Mouse (Mus musculus) heart, embryonic 12.5 days (tissue): Measurements from ENCODE around the gene Impad1. TPM values are rescaled to one million over a fixed set of nuclear protein-coding genes. Genes with fewer than 3 reads are reported as not detected.

Source experiments
- ATAC-seq: fragments of 200-750 bp; cut with Nextera tagmentation; 2 replicates; pipeline ENCODE4 v1.8.0; 2017; ENCODE audit warnings: moderate TSS enrichment, moderate library complexity; ENCODE audit not compliant: insufficient number of reproducible peaks, low FRiP score
- H3K27ac ChIP-seq: fragments of 300-500 bp; sonication (generic); 2 replicates; pipeline ENCODE4 v1.5.1; 2016; ENCODE audit warnings: mild to moderate bottlenecking, moderate library complexity; ENCODE audit not compliant: poor library complexity, severe bottlenecking
- H3K27me3 ChIP-seq: fragments of 300-500 bp; sonication (generic); replicated peaks from 2 replicates; pipeline ENCODE4 v1.6.1; 2016; ENCODE audit warnings: mild to moderate bottlenecking, moderate library complexity
- H3K36me3 ChIP-seq: fragments of 300-500 bp; sonication (generic); 2 replicates; pipeline ENCODE4 v1.6.1; 2016; ENCODE audit warnings: mild to moderate bottlenecking, moderate library complexity
- H3K4me1 ChIP-seq: fragments of 300-500 bp; sonication (generic); replicated peaks from 2 replicates; pipeline ENCODE4 v1.6.1; 2016; ENCODE audit warnings: mild to moderate bottlenecking
- H3K4me2 ChIP-seq: fragments of 300-500 bp; sonication (generic); 2 replicates; pipeline ENCODE4 v1.6.1; 2016; ENCODE audit warnings: mild to moderate bottlenecking, moderate library complexity
- H3K4me3 ChIP-seq: fragments of 300-500 bp; sonication (generic); 2 replicates; pipeline ENCODE4 v1.5.1; 2016; ENCODE audit warnings: mild to moderate bottlenecking
- H3K9ac ChIP-seq: fragments of 300-500 bp; sonication (generic); 2 replicates; pipeline ENCODE4 v1.6.1; 2016; ENCODE audit warnings: mild to moderate bottlenecking, moderate library complexity
- H3K9me3 ChIP-seq: fragments of 300-500 bp; sonication (generic); replicated peaks from 2 replicates; pipeline ENCODE4 v1.6.1; 2016; ENCODE audit warnings: mild to moderate bottlenecking, moderate library complexity
- WGBS: fragments of 180-500 bp; shearing (Covaris S2); methylation state at CpG from one replicate; pipeline ENCODE4 v1.1.7; 2016; 5-methylcytosine and 5-hydroxymethylcytosine counted together
- polyA plus RNA-seq: library from polyadenylated mRNA; unstranded; fragments of >200 nt; fragmentation: Nextera tagmentation; extraction: Ambion mirVana; gene quantifications from 2 replicates; pipeline ENCODE4 v1.2.1, GENCODE M21; 2016

Gene Impad1
- polyA plus RNA-seq, result 42.4 and 44.2 TPM in 2 replicates

- Histone ChIP-seq H3K27ac (peak within 1 kb of the TSS; percentile 73), H3K4me3 (peak within 1 kb of the TSS; percentile 82), H3K36me3 (peaks cover 10% of the 10 kb centered on the region; the same call in 1 of the 2 replicates), H3K27me3 (no peaks in the 10 kb centered on the region), H3K4me2 (peak within 1 kb of the TSS; percentile 76), H3K9me3 (no peaks in the 10 kb centered on the region), H3K4me1 (peaks cover 13% of the 10 kb centered on the region), H3K9ac (peak within 1 kb of the TSS; percentile 89)
- WGBS, result under 1% methylated on average over 48 of the region's 48 CpGs
- peak; percentile 95 for ATAC-seq
These were observed at the start of gene Impad1 for GRCm38 (mm10) chr4:4792992-4793834. Impad1 (minus strand) TSS chr4:4793355.

- no peaks in the 10 kb centered on the region for H3K9me3 ChIP-seq
- no peak overlapping the region for H3K4me3 ChIP-seq
- 45% methylated on average over 1 of the region's 1 CpGs for WGBS
- no peaks in the 10 kb centered on the region for H3K36me3 ChIP-seq
- H3K4me2 ChIP-seq, result no peak overlapping the region
- no peak overlapping the region for H3K27ac ChIP-seq
- no peak for ATAC-seq
- no peak overlapping the region for H3K9ac ChIP-seq
- no peaks in the 10 kb centered on the region for H3K4me1 ChIP-seq
- no peaks in the 10 kb centered on the region for H3K27me3 ChIP-seq
These were observed 47.0 kb upstream of the Impad1 start for GRCm38 (mm10) chr4:4840145-4840544.

GRCm38 (mm10) chr4:4833789-4834295 lies 40.7 kb upstream of the Impad1 start:
- no peak for ATAC-seq
- 58% methylated on average over 5 of the region's 5 CpGs for WGBS
- no peak overlapping the region for H3K4me3 ChIP-seq
- H3K36me3 ChIP-seq, result no peaks in the 10 kb centered on the region
- no peak overlapping the region for H3K27ac ChIP-seq
- H3K9me3 ChIP-seq, result no peaks in the 10 kb centered on the region
- no peaks in the 10 kb centered on the region for H3K4me1 ChIP-seq
- no peaks in the 10 kb centered on the region for H3K27me3 ChIP-seq
- H3K4me2 ChIP-seq, result no peak overlapping the region
- no peak overlapping the region for H3K9ac ChIP-seq

- Histone ChIP-seq H3K27ac (no peak overlapping the region), H3K4me2 (no peak overlapping the region), H3K36me3 (no peaks in the 10 kb centered on the region), H3K4me1 (no peaks in the 10 kb centered on the region), H3K9me3 (no peaks in the 10 kb centered on the region), H3K27me3 (no peaks in the 10 kb centered on the region), H3K4me3 (no peak overlapping the region), H3K9ac (no peak overlapping the region)
- 58% methylated on average over 2 of the region's 2 CpGs for WGBS
- no peak for ATAC-seq
These were observed 35.0 kb upstream of the Impad1 start for GRCm38 (mm10) chr4:4828131-4828530.

- no peaks in the 10 kb centered on the region; the same call in 1 of the 2 replicates for H3K9me3 ChIP-seq
- H3K4me2 ChIP-seq, result no peak overlapping the region
- ATAC-seq, result no peak
- H3K9ac ChIP-seq, result no peak overlapping the region
- H3K4me1 ChIP-seq, result no peaks in the 10 kb centered on the region
- no peaks in the 10 kb centered on the region for H3K27me3 ChIP-seq
- 58% methylated on average over 1 of the region's 1 CpGs for WGBS
- H3K36me3 ChIP-seq, result no peaks in the 10 kb centered on the region
- no peak overlapping the region for H3K27ac ChIP-seq
- no peak overlapping the region for H3K4me3 ChIP-seq
These were observed 29.0 kb upstream of the Impad1 start for GRCm38 (mm10) chr4:4822119-4822518.

GRCm38 (mm10) chr4:4792141-4792991 lies 789 bp downstream of the Impad1 start:
- Histone ChIP-seq H3K36me3 (peaks cover 18% of the 10 kb centered on the region), H3K27ac (peak overlapping the region; percentile 73), H3K4me1 (peaks cover 13% of the 10 kb centered on the region), H3K9me3 (no peaks in the 10 kb centered on the region), H3K4me3 (peak overlapping the region; percentile 82), H3K4me2 (peak overlapping the region; percentile 76), H3K27me3 (no peaks in the 10 kb centered on the region), H3K9ac (peak overlapping the region; percentile 89)
- ATAC-seq, result peak; percentile 76
- WGBS, result 2% methylated on average over 61 of the region's 61 CpGs

GRCm38 (mm10) chr4:4791180-4791579 lies 2.0 kb downstream of the Impad1 start:
- no peaks in the 10 kb centered on the region for H3K9me3 ChIP-seq
- H3K27me3 ChIP-seq, result no peaks in the 10 kb centered on the region
- no peak for ATAC-seq
- H3K9ac ChIP-seq, result no peak overlapping the region
- peaks cover 13% of the 10 kb centered on the region for H3K4me1 ChIP-seq
- 91% methylated on average over 1 of the region's 1 CpGs for WGBS
- peaks cover 22% of the 10 kb centered on the region for H3K36me3 ChIP-seq
- H3K4me2 ChIP-seq, result peak overlapping the region; percentile 76; the same call in 1 of the 2 replicates
- peak overlapping the region; percentile 82 for H3K4me3 ChIP-seq
- H3K27ac ChIP-seq, result no peak overlapping the region

- 80% methylated on average over 2 of the region's 2 CpGs for WGBS
- no peak overlapping the region for H3K4me2 ChIP-seq
- H3K27me3 ChIP-seq, result no peaks in the 10 kb centered on the region
- no peak overlapping the region for H3K9ac ChIP-seq
- no peak overlapping the region for H3K4me3 ChIP-seq
- no peak for ATAC-seq
- peaks cover 13% of the 10 kb centered on the region for H3K9me3 ChIP-seq
- H3K4me1 ChIP-seq, result 0 out of 2 replicates have a peak, but pooled peaks cover 4% of the 10 kb centered on the region
- H3K36me3 ChIP-seq, result peaks cover 41% of the 10 kb centered on the region
- H3K27ac ChIP-seq, result no peak overlapping the region
These were observed 8.0 kb downstream of the Impad1 start for GRCm38 (mm10) chr4:4785169-4785568.

GRCm38 (mm10) chr4:4784305-4784704 lies 8.8 kb downstream of the Impad1 start:
- no peak for ATAC-seq
- H3K27me3 ChIP-seq, result no peaks in the 10 kb centered on the region
- H3K4me3 ChIP-seq, result no peak overlapping the region
- H3K9ac ChIP-seq, result no peak overlapping the region
- H3K36me3 ChIP-seq, result peaks cover 37% of the 10 kb centered on the region
- H3K27ac ChIP-seq, result no peak overlapping the region
- H3K9me3 ChIP-seq, result peaks cover 13% of the 10 kb centered on the region
- no peaks in the 10 kb centered on the region for H3K4me1 ChIP-seq
- 63% methylated on average over 1 of the region's 1 CpGs for WGBS
- H3K4me2 ChIP-seq, result no peak overlapping the region

GRCm38 (mm10) chr4:4783686-4783957 lies 9.5 kb downstream of the Impad1 start:
- Histone ChIP-seq H3K9me3 (peaks cover 13% of the 10 kb centered on the region), H3K4me1 (no peaks in the 10 kb centered on the region), H3K4me2 (no peak overlapping the region), H3K9ac (no peak overlapping the region), H3K4me3 (no peak overlapping the region), H3K36me3 (peaks cover 37% of the 10 kb centered on the region), H3K27me3 (no peaks in the 10 kb centered on the region), H3K27ac (no peak overlapping the region)
- no peak for ATAC-seq
